Mouse (Mus musculus): Measurements from ENCODE around the gene Bik. TPM values are rescaled to one million over a fixed set of nuclear protein-coding genes. Genes with fewer than 3 reads are reported as not detected.

Bik gene
- polyA plus RNA-seq, 1 experiment from 2014 or later = 4.6 TPM

DNA sequence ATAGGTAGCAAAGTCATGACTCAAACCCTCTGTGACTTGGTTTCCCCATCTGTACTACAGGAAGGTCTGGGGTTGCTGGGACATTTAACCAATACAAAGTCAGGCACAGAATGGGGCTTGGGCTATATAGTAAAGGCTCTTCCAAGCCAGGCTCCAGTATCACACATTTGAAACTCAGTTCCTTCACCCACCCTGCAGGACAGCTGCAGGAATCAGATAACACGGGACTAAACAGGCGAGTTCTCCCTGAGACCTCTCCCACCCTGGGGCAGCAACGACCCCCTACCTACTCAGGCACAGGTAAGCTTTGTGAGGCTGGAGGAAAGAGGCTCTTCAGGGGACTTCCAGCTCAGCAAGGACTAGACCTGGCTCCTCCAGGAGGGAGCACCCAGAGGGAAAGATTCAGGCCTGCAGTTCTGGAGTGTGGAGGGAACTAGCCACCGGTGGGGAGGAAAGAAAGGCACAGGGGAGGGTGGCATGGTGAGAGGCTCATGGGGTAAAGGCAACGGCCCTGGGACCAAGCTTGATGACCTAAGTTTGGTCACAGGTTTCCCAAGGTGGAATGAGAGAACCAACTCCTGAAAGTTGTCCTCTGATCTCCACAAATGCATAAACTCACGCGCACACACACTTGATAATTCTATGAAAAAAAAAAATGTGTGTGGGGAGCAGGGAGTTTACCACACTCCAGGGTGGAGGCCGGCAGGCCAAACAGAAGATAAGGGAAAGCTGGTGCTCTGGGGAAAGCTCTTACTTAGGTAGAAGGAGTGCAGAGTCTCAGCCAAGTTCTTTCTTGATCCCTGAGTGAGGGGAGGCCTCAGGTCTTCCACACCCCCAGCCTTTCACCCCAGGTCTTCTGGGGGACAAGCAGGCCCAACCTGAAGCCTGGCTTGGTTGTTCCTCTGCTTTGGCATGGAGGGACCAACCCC, 65.9 kb downstream of the Bik start:
- Histone ChIP-seq H3K27ac (ENCODE audit: low read depth, low read length) (0 out of 2 replicates have a peak overlapping the region, but pooled peaks have one; percentile 21), H3K4me1 (replicated peaks; ENCODE audit: control insufficient read depth, insufficient read depth, low read length) (0 out of 2 replicates have a peak, but pooled peaks cover 10% of the 10 kb centered on the region), H3K4me2 (replicated peaks; ENCODE audit: low read depth) (no peak overlapping the region), H3K4me3 (ENCODE audit: low read depth, low read length) (no peak overlapping the region), H3K9me3 (ENCODE audit: control insufficient read depth) (no peaks in the 10 kb centered on the region), H3K9ac (ENCODE audit: low read depth, low read length) (no peak overlapping the region), H3K36me3 (ENCODE audit: control insufficient read depth, insufficient read depth) (no peaks in the 10 kb centered on the region), H3K27me3 (replicated peaks; ENCODE audit: control insufficient read depth, insufficient read depth, low read length) (no peaks in the 10 kb centered on the region)
- ATAC-seq = no peak
- no peak for TF ChIP-seq CTCF (IDR thresholded peaks at IDR 0.05; ENCODE audit: low read depth)
- 55% methylated on average over 8 of the region's 8 CpGs for WGBS

- H3K4me1 ChIP-seq (replicated peaks; ENCODE audit: control insufficient read depth, insufficient read depth, low read length) = 0 out of 2 replicates have a peak, but pooled peaks cover 10% of the 10 kb centered on the region
- H3K4me2 ChIP-seq (replicated peaks; ENCODE audit: low read depth) = peak overlapping the region; percentile 81
- H3K9me3 ChIP-seq (ENCODE audit: control insufficient read depth) = no peaks in the 10 kb centered on the region
- no peaks in the 10 kb centered on the region for H3K27me3 ChIP-seq (replicated peaks; ENCODE audit: control insufficient read depth, insufficient read depth, low read length)
- no peaks in the 10 kb centered on the region for H3K36me3 ChIP-seq (ENCODE audit: control insufficient read depth, insufficient read depth)
- no peak for ATAC-seq
- TF ChIP-seq CTCF (IDR thresholded peaks at IDR 0.05; ENCODE audit: low read depth) = no peak
- peak overlapping the region; percentile 21; the same call in 1 of the 2 replicates for H3K27ac ChIP-seq (ENCODE audit: low read depth, low read length)
- no peak overlapping the region for H3K4me3 ChIP-seq (ENCODE audit: low read depth, low read length)
- H3K9ac ChIP-seq (ENCODE audit: low read depth, low read length) = no peak overlapping the region
Observed at GRCm38 (mm10) chr15:83593189-83593585, 66.5 kb downstream of the Bik start.

GRCm38 (mm10) chr15:83593702-83594512, 67.2 kb downstream of the Bik start:
- no peaks in the 10 kb centered on the region for H3K9me3 ChIP-seq (ENCODE audit: control insufficient read depth)
- H3K4me1 ChIP-seq (replicated peaks; ENCODE audit: control insufficient read depth, insufficient read depth, low read length) = 0 out of 2 replicates have a peak, but pooled peaks cover 10% of the 10 kb centered on the region
- no peaks in the 10 kb centered on the region for H3K36me3 ChIP-seq (ENCODE audit: control insufficient read depth, insufficient read depth)
- peak overlapping the region; percentile 54; the same call in 1 of the 2 replicates for H3K9ac ChIP-seq (ENCODE audit: low read depth, low read length)
- H3K27ac ChIP-seq (ENCODE audit: low read depth, low read length) = peak overlapping the region; percentile 9; the same call in 1 of the 2 replicates
- peak overlapping the region; percentile 71 for H3K4me3 ChIP-seq (ENCODE audit: low read depth, low read length)
- H3K27me3 ChIP-seq (replicated peaks; ENCODE audit: control insufficient read depth, insufficient read depth, low read length) = no peaks in the 10 kb centered on the region
- TF ChIP-seq CTCF (IDR thresholded peaks at IDR 0.05; ENCODE audit: low read depth) = no peak
- H3K4me2 ChIP-seq (replicated peaks; ENCODE audit: low read depth) = peak overlapping the region; percentile 81
- 11% methylated on average over 19 of the region's 19 CpGs for WGBS
- peak; percentile 60 for ATAC-seq

Small RNAs within 50 kb of the gene (microRNA-seq; reads per million reads assigned to microRNA genes)
- gene Gm24575 = not detected

Other genes with a start within 250 kb of the Bik start
- gene Arfgap3, start 176.6 kb upstream of the Bik start, polyA plus RNA-seq (2015; fragmentation: Nextera tagmentation; extraction: Ambion mirVana) = 119 and 124 TPM in 2 replicates
- 40.9 and 47.3 TPM in 2 replicates for gene Pacsin2, start 62.3 kb upstream of the Bik start, polyA plus RNA-seq (2015; fragmentation: Nextera tagmentation; extraction: Ambion mirVana)
- gene Ttll1, start 16.0 kb upstream of the Bik start, polyA plus RNA-seq (2015; fragmentation: Nextera tagmentation; extraction: Ambion mirVana) = 6.0 and 7.1 TPM in 2 replicates
- 105 and 118 TPM in 2 replicates for gene Tspo, start 36.7 kb downstream of the Bik start, polyA plus RNA-seq (2015; fragmentation: Nextera tagmentation; extraction: Ambion mirVana)
- 15.9 and 16.8 TPM in 2 replicates for gene Mcat, start 36.9 kb downstream of the Bik start, polyA plus RNA-seq (2015; fragmentation: Nextera tagmentation; extraction: Ambion mirVana)
- 14.1 and 14.7 TPM in 2 replicates for gene Ttll12, start 68.3 kb downstream of the Bik start, polyA plus RNA-seq (2015; fragmentation: Nextera tagmentation; extraction: Ambion mirVana)
- 2.5 and 2.7 TPM in 2 replicates for gene Scube1, start 198.2 kb downstream of the Bik start, polyA plus RNA-seq (2015; fragmentation: Nextera tagmentation; extraction: Ambion mirVana)

All from intestine, postnatal 0 days (tissue).